Mouse (Mus musculus) lung, postnatal 0 days (tissue): ENCODE results near the gene Gm20662. TPM values are rescaled to one million over a fixed set of nuclear protein-coding genes. Genes with fewer than 3 reads are reported as not detected.

Source experiments
- ATAC-seq: fragments of 200-750 bp; cut with Nextera tagmentation; 2 replicates; pipeline ENCODE4 v1.8.0; 2017; ENCODE audit warnings: moderate library complexity
- DNase-seq: peaks from one replicate; pipeline ENCODE4 v3.0.0-alpha.2; 2016; ENCODE audit warnings: low spot score
- H3K27ac ChIP-seq: fragments of 300-500 bp; sonication (generic); 2 replicates; pipeline ENCODE4 v1.5.1; 2014; ENCODE audit warnings: antibody characterized with exemption, mild to moderate bottlenecking, low read length, mixed read lengths
- H3K27me3 ChIP-seq: fragments of 300-500 bp; sonication (generic); replicated peaks from 2 replicates; pipeline ENCODE4 v1.6.1; 2014; ENCODE audit warnings: low read length, mixed read lengths; ENCODE audit not compliant: insufficient read depth
- H3K36me3 ChIP-seq: fragments of 300-500 bp; sonication (generic); 2 replicates; pipeline ENCODE4 v1.6.1; 2014; ENCODE audit warnings: low read length, mixed read lengths; ENCODE audit not compliant: insufficient read depth
- H3K4me1 ChIP-seq: fragments of 300-500 bp; sonication (generic); 2 replicates; pipeline ENCODE4 v1.6.1; 2014; ENCODE audit warnings: antibody characterized with exemption, low read depth, low read length, mixed read lengths; ENCODE audit not compliant: insufficient read depth
- H3K4me2 ChIP-seq: fragments of 300-500 bp; sonication (generic); replicated peaks from 2 replicates; pipeline ENCODE4 v1.6.1; 2014; ENCODE audit warnings: low read depth, mild to moderate bottlenecking, low read length, moderate library complexity, mixed read lengths
- H3K4me3 ChIP-seq: fragments of 300-500 bp; sonication (generic); 2 replicates; pipeline ENCODE4 v1.5.1; 2014; ENCODE audit warnings: low read depth, low read length
- H3K9ac ChIP-seq: fragments of 300-500 bp; sonication (generic); replicated peaks from 2 replicates; pipeline ENCODE4 v1.6.1; 2014; ENCODE audit warnings: low read depth, mild to moderate bottlenecking
- H3K9me3 ChIP-seq: fragments of 300-500 bp; sonication (generic); 2 replicates; pipeline ENCODE4 v1.6.1; 2016; ENCODE audit warnings: low read length, mixed read lengths
- CTCF ChIP-seq: IDR thresholded peaks from 2 replicates; pipeline ENCODE4 v1.5.1; 2016; ENCODE audit warnings: antibody characterized with exemption, mild to moderate bottlenecking
- EP300 ChIP-seq: IDR thresholded peaks from 2 replicates; pipeline ENCODE4 v1.6.1; 2016; ENCODE audit warnings: antibody characterized with exemption, mild to moderate bottlenecking, control low read depth
- WGBS: fragments of 180-500 bp; shearing (Covaris S2); extraction: QIAGEN DNeasy Blood & Tissue Kit; methylation state at CpG from one replicate; pipeline ENCODE4 v1.1.7; 2014; 5-methylcytosine and 5-hydroxymethylcytosine counted together
- polyA plus RNA-seq: library from polyadenylated mRNA; unstranded; fragments of >200 nt; fragmentation: Nextera tagmentation; extraction: Ambion mirVana; gene quantifications from 2 replicates; pipeline ENCODE4 v1.2.1, GENCODE M21; 2015

Gm20662 gene
- polyA plus RNA-seq, 1 experiment from 2014 or later, result 0.44 TPM

DNA sequence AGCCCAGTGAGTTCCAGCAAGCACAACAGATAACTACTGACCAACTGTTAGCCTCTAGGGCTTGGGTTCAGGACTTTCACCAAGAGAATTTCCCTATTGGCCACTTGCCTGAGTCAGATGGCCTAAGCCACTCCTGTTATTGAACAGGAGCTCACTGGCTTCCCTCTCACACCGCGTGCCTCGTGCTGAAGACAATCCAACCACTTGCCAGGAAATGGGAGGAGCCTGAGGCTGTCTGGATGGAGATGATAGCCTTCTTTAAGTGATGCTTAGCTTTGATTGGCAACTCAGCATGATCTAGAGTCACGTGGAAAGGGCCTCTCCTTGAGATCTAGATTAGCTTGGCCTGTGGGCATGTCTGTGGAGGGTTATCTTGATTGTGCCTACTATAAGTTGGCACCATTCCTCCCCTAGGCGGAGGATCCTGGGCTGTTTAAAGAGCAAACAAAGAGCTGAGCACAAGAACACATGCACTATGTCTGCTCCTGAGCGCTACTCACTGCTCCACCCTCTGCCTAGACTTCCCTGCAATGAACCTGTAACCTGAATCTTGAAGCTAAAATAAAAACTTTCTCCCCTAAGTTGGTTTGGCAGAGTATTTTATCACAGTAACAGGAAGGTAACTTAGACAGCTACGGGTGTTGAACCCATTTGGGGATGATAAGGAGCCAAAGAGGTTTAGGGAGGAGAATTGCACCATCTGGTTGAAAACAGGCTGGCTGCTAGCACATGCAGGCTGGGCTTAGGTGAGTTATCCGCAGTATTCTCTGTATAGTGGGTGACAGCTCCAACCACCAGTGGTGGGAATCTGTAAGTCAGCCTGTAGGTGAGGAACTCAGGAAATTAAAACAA, 24.2 kb upstream of the Gm20662 start:
- Histone ChIP-seq H3K4me2 (no peak overlapping the region), H3K4me1 (peaks cover 11% of the 10 kb centered on the region; the same call in 1 of the 2 replicates), H3K9ac (no peak overlapping the region), H3K27me3 (no peaks in the 10 kb centered on the region), H3K27ac (no peak overlapping the region), H3K9me3 (no peaks in the 10 kb centered on the region), H3K36me3 (no peaks in the 10 kb centered on the region), H3K4me3 (no peak overlapping the region)
- DNase-seq (peak; percentile 43), ATAC-seq (peak; percentile 60)
- WGBS, result 46% methylated on average over 8 of the region's 8 CpGs
- TF ChIP-seq EP300 (no peak), CTCF (no peak)

DNA sequence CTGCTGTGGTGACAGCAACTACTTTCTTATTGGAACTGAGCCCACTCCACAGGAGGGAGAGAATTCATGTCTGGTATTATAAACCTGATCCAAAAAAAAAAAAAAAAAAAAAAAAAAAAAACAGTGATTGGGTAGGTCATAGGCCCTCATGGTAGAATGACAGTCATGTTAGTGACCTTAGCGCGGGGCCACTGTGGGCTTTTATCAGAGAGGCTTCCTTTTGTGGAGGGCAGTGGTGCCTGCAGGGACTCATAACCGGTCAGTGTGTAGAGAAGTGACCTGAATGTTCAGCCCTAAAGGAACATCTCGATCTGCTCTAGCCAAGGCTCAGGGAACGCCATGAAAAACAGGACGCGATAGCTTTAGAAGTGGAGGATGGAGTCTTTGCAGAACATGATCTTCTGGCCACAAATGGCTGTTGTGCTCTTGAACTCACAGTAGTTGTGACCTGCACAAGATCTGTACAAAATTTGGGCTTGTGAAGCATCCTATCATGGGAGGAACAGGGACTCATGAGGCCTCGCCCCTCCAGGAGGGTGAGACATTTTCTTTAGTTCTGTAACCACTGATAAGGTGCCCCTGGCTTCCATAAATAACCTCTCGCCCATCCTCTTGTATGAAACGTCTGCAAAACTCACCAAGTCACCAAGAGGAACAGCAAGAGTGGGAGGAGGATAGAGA, 21.5 kb upstream of the Gm20662 start:
- ATAC-seq (no peak), DNase-seq (no peak)
- 72% methylated on average over 10 of the region's 10 CpGs for WGBS
- H3K27ac ChIP-seq, result peak overlapping the region; percentile 78
- TF ChIP-seq CTCF, result no peak
- TF ChIP-seq EP300, result no peak
- no peaks in the 10 kb centered on the region for H3K27me3 ChIP-seq
- H3K9me3 ChIP-seq, result no peaks in the 10 kb centered on the region
- peaks cover 11% of the 10 kb centered on the region; the same call in 1 of the 2 replicates for H3K4me1 ChIP-seq
- H3K4me2 ChIP-seq, result peak overlapping the region; percentile 60; the same call in 1 of the 2 replicates
- no peak overlapping the region for H3K9ac ChIP-seq
- H3K36me3 ChIP-seq, result 0 out of 2 replicates have a peak, but pooled peaks cover 7% of the 10 kb centered on the region
- no peak overlapping the region for H3K4me3 ChIP-seq

- 0 out of 2 replicates have a peak, but pooled peaks cover 12% of the 10 kb centered on the region for H3K36me3 ChIP-seq
- H3K4me2 ChIP-seq, result peak within 1 kb of the TSS; percentile 60
- peaks cover 11% of the 10 kb centered on the region; the same call in 1 of the 2 replicates for H3K4me1 ChIP-seq
- peak within 1 kb of the TSS; percentile 36 for H3K9ac ChIP-seq
- 57% methylated on average over 12 of the region's 12 CpGs for WGBS
- peak within 1 kb of the TSS; percentile 14 for H3K4me3 ChIP-seq
- no peaks in the 10 kb centered on the region for H3K9me3 ChIP-seq
- peak; percentile 84 for DNase-seq
- TF ChIP-seq EP300, result no peak
- no peak for TF ChIP-seq CTCF
- no peaks in the 10 kb centered on the region for H3K27me3 ChIP-seq
- peak within 1 kb of the TSS; percentile 78 for H3K27ac ChIP-seq
- peak; percentile 73 for ATAC-seq
These were observed 20.5 kb upstream of the Gm20662 start, which contains the start of gene Uba7 for GRCm38 (mm10) chr9:107975399-107976386. Uba7 (plus strand) TSS chr9:107975505.

- Histone ChIP-seq H3K4me2 (no peak overlapping the region), H3K9ac (no peak overlapping the region), H3K4me3 (no peak overlapping the region), H3K27me3 (no peaks in the 10 kb centered on the region), H3K4me1 (peaks cover 21% of the 10 kb centered on the region; the same call in 1 of the 2 replicates), H3K9me3 (no peaks in the 10 kb centered on the region), H3K36me3 (0 out of 2 replicates have a peak, but pooled peaks cover 14% of the 10 kb centered on the region), H3K27ac (no peak overlapping the region)
- 86% methylated on average over 12 of the region's 12 CpGs for WGBS
- DNase-seq (no peak), ATAC-seq (no peak)
- TF ChIP-seq EP300 (no peak), CTCF (no peak)
These were observed 17.3 kb upstream of the Gm20662 start for GRCm38 (mm10) chr9:107978815-107979214.

- H3K27me3 ChIP-seq, result no peaks in the 10 kb centered on the region
- H3K36me3 ChIP-seq, result 0 out of 2 replicates have a peak, but pooled peaks cover 14% of the 10 kb centered on the region
- H3K4me1 ChIP-seq, result peaks cover 11% of the 10 kb centered on the region; the same call in 1 of the 2 replicates
- ATAC-seq, result peak; percentile 15
- peak overlapping the region; percentile 32; the same call in 1 of the 2 replicates for H3K9ac ChIP-seq
- peak overlapping the region; percentile 59 for H3K4me3 ChIP-seq
- H3K27ac ChIP-seq, result peak overlapping the region; percentile 92
- peak; percentile 79 for DNase-seq
- TF ChIP-seq EP300 (peak; percentile 33; the same call in 1 of the 2 replicates), CTCF (no peak)
- 27% methylated on average over 7 of the region's 7 CpGs for WGBS
- no peaks in the 10 kb centered on the region for H3K9me3 ChIP-seq
- peak overlapping the region; percentile 70 for H3K4me2 ChIP-seq
These were observed 14.2 kb upstream of the Gm20662 start for GRCm38 (mm10) chr9:107981684-107982605.
